Mouse (Mus musculus): ENCODE measurements around the gene Scnn1b. TPM values are rescaled to one million over a fixed set of nuclear protein-coding genes. Genes with fewer than 3 reads are reported as not detected.

The Scnn1b gene
- polyA plus RNA-seq, 1 experiment, result not detected

DNA sequence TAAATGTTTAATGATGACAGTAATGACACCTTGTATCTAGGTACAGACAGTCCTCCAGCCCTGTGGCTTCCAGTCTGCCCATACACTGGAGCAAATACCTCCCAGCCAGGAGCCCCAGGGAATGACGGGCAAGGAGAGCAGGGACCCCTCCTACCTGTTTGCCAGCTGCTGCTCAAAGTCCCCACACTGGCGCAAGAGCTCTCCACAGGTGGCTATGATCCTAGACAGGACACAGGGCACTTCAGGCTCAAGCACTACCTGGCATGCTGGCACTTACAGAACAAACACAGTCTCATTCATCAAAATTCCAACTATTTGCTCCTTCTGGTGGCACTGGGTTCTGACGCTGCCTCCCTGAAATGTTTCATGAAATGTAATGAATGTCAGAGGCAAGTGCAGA is 76.2 kb downstream of the Scnn1b start:
- Histone ChIP-seq H3K79me2 (ENCODE audit: control insufficient read depth, insufficient read depth) (no peaks in the 10 kb centered on the region), H3K4me2 (ENCODE audit: low read depth) (no peak overlapping the region), H3K27me3 (ENCODE audit: control insufficient read depth, insufficient read depth, insufficient read length) (no peaks in the 10 kb centered on the region), H3ac (ENCODE audit: control insufficient read depth, insufficient read length) (no peak overlapping the region), H3K36me3 (ENCODE audit: control insufficient read depth, insufficient read depth) (no peaks in the 10 kb centered on the region), H3K4me3 (no peak overlapping the region)
- TF ChIP-seq E2F4 (IDR thresholded peaks at IDR 0.05; ENCODE audit: insufficient read depth), result no peak
- no peak for TF ChIP-seq MYOG (IDR thresholded peaks at IDR 0.05; ENCODE audit: control insufficient read depth in 1 of 3, insufficient read depth in 1 of 3, insufficient read length in 2 of 3, low read depth in 2 of 3)
- no peak for TF ChIP-seq TCF3 (IDR thresholded peaks at IDR 0.05; ENCODE audit: insufficient read length, low read depth)
- no peak for TF ChIP-seq MAX (IDR thresholded peaks at IDR 0.05; ENCODE audit: low read depth)
- TF ChIP-seq CEBPB (IDR thresholded peaks at IDR 0.05; ENCODE audit: insufficient read depth, poor library complexity, severe bottlenecking), result no peak
- TF ChIP-seq POLR2A (IDR thresholded peaks at IDR 0.05; ENCODE audit: insufficient read length, low read depth), result no peak
- no peak for TF ChIP-seq SRF (IDR thresholded peaks at IDR 0.05; ENCODE audit: control insufficient read depth, insufficient read length, low read depth)
- no peak for TF ChIP-seq MYOD1 (IDR thresholded peaks at IDR 0.05; ENCODE audit: control insufficient read depth in 1 of 3, insufficient read length in 2 of 3, low read depth in 2 of 3)
- TF ChIP-seq REST (IDR thresholded peaks at IDR 0.05; ENCODE audit: insufficient read depth, insufficient read length), result no peak
- TF ChIP-seq USF1 (IDR thresholded peaks at IDR 0.05; ENCODE audit: low read depth), result no peak

DNA sequence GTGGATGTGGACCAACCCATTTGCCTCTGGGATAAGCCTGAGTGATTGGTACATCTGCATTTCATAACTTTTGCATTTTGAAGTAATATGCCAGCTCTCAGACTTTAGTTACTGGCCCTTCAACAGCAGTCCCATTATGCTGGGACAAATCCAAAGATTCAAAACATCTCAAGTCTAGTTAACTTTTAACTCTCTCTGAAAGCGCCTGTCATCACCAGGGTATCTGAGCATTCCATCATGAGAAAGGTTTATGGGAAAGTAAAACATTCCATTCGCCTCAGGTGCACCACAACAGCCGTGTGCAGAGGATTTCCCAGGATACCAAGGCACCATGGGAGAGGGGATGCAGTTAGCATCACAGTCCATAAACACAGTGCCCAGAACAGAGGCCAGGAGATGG is 76.8 kb downstream of the Scnn1b start:
- Histone ChIP-seq H3K4me3 (no peak overlapping the region), H3K79me2 (ENCODE audit: control insufficient read depth, insufficient read depth) (no peaks in the 10 kb centered on the region), H3K4me2 (ENCODE audit: low read depth) (no peak overlapping the region), H3ac (ENCODE audit: control insufficient read depth, insufficient read length) (no peak overlapping the region), H3K27me3 (ENCODE audit: control insufficient read depth, insufficient read depth, insufficient read length) (no peaks in the 10 kb centered on the region), H3K36me3 (ENCODE audit: control insufficient read depth, insufficient read depth) (no peaks in the 10 kb centered on the region)
- TF ChIP-seq MYOG (IDR thresholded peaks at IDR 0.05; ENCODE audit: control insufficient read depth in 1 of 3, insufficient read depth in 1 of 3, insufficient read length in 2 of 3, low read depth in 2 of 3), result no peak

DNA sequence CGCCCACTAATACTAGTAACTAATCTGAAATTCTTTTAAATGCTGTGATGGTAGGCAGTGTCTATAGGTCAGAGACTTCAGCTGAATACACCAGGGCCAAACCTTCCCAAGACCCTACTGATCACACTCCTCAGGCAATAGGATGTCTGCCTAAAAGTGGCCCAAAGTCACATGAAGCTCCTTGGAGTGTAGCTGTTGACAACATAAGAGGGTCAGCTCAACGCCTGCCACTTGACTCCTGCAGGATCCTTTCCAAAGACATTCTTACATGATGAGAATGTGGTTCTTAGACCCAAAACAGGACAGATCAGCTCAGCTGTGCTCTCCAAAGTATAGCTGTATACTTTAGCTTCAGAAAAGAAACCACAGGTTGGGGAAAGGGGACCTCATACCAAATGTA is 77.5 kb downstream of the Scnn1b start:
- H3K4me2 ChIP-seq (ENCODE audit: low read depth), result no peak overlapping the region
- no peaks in the 10 kb centered on the region for H3K36me3 ChIP-seq (ENCODE audit: control insufficient read depth, insufficient read depth)
- no peak overlapping the region for H3ac ChIP-seq (ENCODE audit: control insufficient read depth, insufficient read length)
- H3K27me3 ChIP-seq (ENCODE audit: control insufficient read depth, insufficient read depth, insufficient read length), result no peaks in the 10 kb centered on the region
- no peaks in the 10 kb centered on the region for H3K79me2 ChIP-seq (ENCODE audit: control insufficient read depth, insufficient read depth)
- no peak overlapping the region for H3K4me3 ChIP-seq
- TF ChIP-seq REST (IDR thresholded peaks at IDR 0.05; ENCODE audit: insufficient read depth, insufficient read length), result no peak
- TF ChIP-seq POLR2A (IDR thresholded peaks at IDR 0.05; ENCODE audit: insufficient read length, low read depth), result no peak
- no peak for TF ChIP-seq SRF (IDR thresholded peaks at IDR 0.05; ENCODE audit: control insufficient read depth, insufficient read length, low read depth)
- TF ChIP-seq TCF3 (IDR thresholded peaks at IDR 0.05; ENCODE audit: insufficient read length, low read depth), result no peak
- TF ChIP-seq POLR2AphosphoS2 (IDR thresholded peaks at IDR 0.05; ENCODE audit: insufficient read length, low read depth), result no peak

DNA sequence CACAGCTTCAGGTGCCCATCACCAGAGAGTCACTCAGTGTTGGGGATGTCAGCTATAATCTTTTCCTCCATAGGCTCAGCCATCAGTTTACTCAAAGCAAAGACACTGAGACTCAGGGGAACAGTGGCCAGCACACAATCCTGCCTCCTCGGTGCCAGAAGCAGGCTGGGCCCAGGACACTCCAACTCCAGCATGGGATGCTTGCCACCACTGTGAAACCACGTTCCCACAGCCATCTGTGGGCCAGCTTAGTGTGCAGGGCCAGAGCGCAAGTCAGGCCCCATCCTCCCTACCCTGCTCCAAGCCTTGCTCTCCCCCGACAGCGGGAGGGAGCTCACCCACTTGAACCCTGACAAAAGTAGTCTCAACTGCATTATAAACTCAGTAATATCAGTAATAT is 81.4 kb downstream of the Scnn1b start:
- Histone ChIP-seq H3K27me3 (ENCODE audit: control insufficient read depth, insufficient read depth, insufficient read length) (no peaks in the 10 kb centered on the region), H3K4me2 (ENCODE audit: low read depth) (no peak overlapping the region), H3K79me2 (ENCODE audit: control insufficient read depth, insufficient read depth) (no peaks in the 10 kb centered on the region), H3ac (ENCODE audit: control insufficient read depth, insufficient read length) (no peak overlapping the region), H3K36me3 (ENCODE audit: control insufficient read depth, insufficient read depth) (no peaks in the 10 kb centered on the region), H3K4me3 (no peak overlapping the region)
- TF ChIP-seq E2F4 (IDR thresholded peaks at IDR 0.05; ENCODE audit: insufficient read depth), result no peak
- TF ChIP-seq POLR2AphosphoS2 (IDR thresholded peaks at IDR 0.05; ENCODE audit: insufficient read length, low read depth), result no peak

DNA sequence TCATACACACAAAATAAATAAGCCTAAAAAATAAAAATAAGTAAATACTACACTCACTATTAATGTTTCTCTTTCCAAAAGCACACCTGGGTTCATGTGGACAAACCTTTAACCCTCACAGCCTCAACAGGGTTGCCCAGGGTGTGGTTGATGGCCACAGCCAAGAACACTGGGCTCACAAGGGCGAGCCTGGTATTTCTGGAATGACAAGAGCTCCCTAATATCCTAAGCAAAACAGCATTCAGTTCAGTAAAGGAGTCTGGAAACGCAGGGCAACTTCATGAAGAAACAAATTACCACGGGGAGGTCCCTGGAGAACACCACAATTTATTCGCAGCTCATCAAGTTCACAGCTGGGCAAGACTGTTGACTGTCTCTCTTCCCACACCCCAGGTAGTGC is 82.7 kb downstream of the Scnn1b start:
- no peak overlapping the region for H3K4me2 ChIP-seq (ENCODE audit: low read depth)
- H3K27me3 ChIP-seq (ENCODE audit: control insufficient read depth, insufficient read depth, insufficient read length), result no peaks in the 10 kb centered on the region

More for the DNA sequence above, 82.7 kb downstream of the Scnn1b start:
- no peaks in the 10 kb centered on the region for H3K36me3 ChIP-seq (ENCODE audit: control insufficient read depth, insufficient read depth)
- no peaks in the 10 kb centered on the region for H3K79me2 ChIP-seq (ENCODE audit: control insufficient read depth, insufficient read depth)
- no peak for TF ChIP-seq E2F4 (IDR thresholded peaks at IDR 0.05; ENCODE audit: insufficient read depth)
- no peak for TF ChIP-seq TCF12 (IDR thresholded peaks at IDR 0.05; ENCODE audit: insufficient read depth, poor library complexity, severe bottlenecking)
- no peak for TF ChIP-seq SRF (IDR thresholded peaks at IDR 0.05; ENCODE audit: control insufficient read depth, insufficient read length, low read depth)
- no peak for TF ChIP-seq REST (IDR thresholded peaks at IDR 0.05; ENCODE audit: insufficient read depth, insufficient read length)
- TF ChIP-seq MAX (IDR thresholded peaks at IDR 0.05; ENCODE audit: low read depth), result no peak
- no peak for TF ChIP-seq POLR2A (IDR thresholded peaks at IDR 0.05; ENCODE audit: insufficient read length, low read depth)
- TF ChIP-seq MYOG (IDR thresholded peaks at IDR 0.05; ENCODE audit: control insufficient read depth in 1 of 3, insufficient read depth in 1 of 3, insufficient read length in 2 of 3, low read depth in 2 of 3), result no peak
- TF ChIP-seq USF1 (IDR thresholded peaks at IDR 0.05; ENCODE audit: low read depth), result no peak
- no peak for TF ChIP-seq CEBPB (IDR thresholded peaks at IDR 0.05; ENCODE audit: insufficient read depth, poor library complexity, severe bottlenecking)
- TF ChIP-seq POLR2AphosphoS2 (IDR thresholded peaks at IDR 0.05; ENCODE audit: insufficient read length, low read depth), result no peak
- no peak overlapping the region for H3K4me3 ChIP-seq
- no peak overlapping the region for H3ac ChIP-seq (ENCODE audit: control insufficient read depth, insufficient read length)

Measured in myocyte (in vitro differentiated cells).